Mouse (Mus musculus): ENCODE measurements around the gene Jaml.

The Jaml gene

GRCm38 (mm10) chr9:45084556-45084955, 5.6 kb downstream of the Jaml start:
- no peak for DNase-seq

GRCm38 (mm10) chr9:45085741-45086690, 7.0 kb downstream of the Jaml start:
- DNase-seq = no peak

- DNase-seq = no peak
These were observed 9.1 kb downstream of the Jaml start for GRCm38 (mm10) chr9:45088040-45088439.

GRCm38 (mm10) chr9:45090811-45091210, 11.8 kb downstream of the Jaml start:
- DNase-seq = no peak

GRCm38 (mm10) chr9:45092641-45093040, 13.7 kb downstream of the Jaml start:
- DNase-seq = peak; percentile 45 to 68

GRCm38 (mm10) chr9:45095149-45095937, 16.4 kb downstream of the Jaml start:
- DNase-seq = peak in 1 of 2 experiments; percentile 38

GRCm38 (mm10) chr9:45097877-45098276, 18.9 kb downstream of the Jaml start:
- no peak for DNase-seq

GRCm38 (mm10) chr9:45098426-45098825, 19.4 kb downstream of the Jaml start:
- no peak for DNase-seq

- DNase-seq = no peak
These were observed 23.5 kb downstream of the Jaml start for GRCm38 (mm10) chr9:45102528-45102927.

- DNase-seq = no peak
These were observed 24.4 kb downstream of the Jaml start for GRCm38 (mm10) chr9:45103211-45103979.

GRCm38 (mm10) chr9:45105596-45106374, 26.8 kb downstream of the Jaml start:
- DNase-seq = peak; percentile 64 to 69

GRCm38 (mm10) chr9:45115706-45116105, 36.7 kb downstream of the Jaml start:
- peak; percentile 43 to 65 for DNase-seq

GRCm38 (mm10) chr9:45116819-45117218, 37.8 kb downstream of the Jaml start:
- no peak for DNase-seq

- no peak for DNase-seq
These were observed 38.9 kb downstream of the Jaml start, which contains the start of gene Scn2b for GRCm38 (mm10) chr9:45117741-45118431. TSS of gene Scn2b (plus strand) at chr9:45117782.

- DNase-seq = no peak
These were observed 39.6 kb downstream of the Jaml start for GRCm38 (mm10) chr9:45118552-45118951.

GRCm38 (mm10) chr9:45119316-45119953, 40.5 kb downstream of the Jaml start:
- no peak for DNase-seq

GRCm38 (mm10) chr9:45119954-45120530, 41.1 kb downstream of the Jaml start:
- no peak for DNase-seq

GRCm38 (mm10) chr9:45120567-45120966, 41.6 kb downstream of the Jaml start:
- no peak for DNase-seq

GRCm38 (mm10) chr9:45121001-45121400, 42.0 kb downstream of the Jaml start:
- DNase-seq = no peak

GRCm38 (mm10) chr9:45121769-45122168, 42.8 kb downstream of the Jaml start:
- peak; percentile 83 to 85 for DNase-seq

Measured in kidney, postnatal 25 days (tissue).